Mouse (Mus musculus): Measurements from ENCODE around the gene Sp3. TPM values are rescaled to one million over a fixed set of nuclear protein-coding genes. Genes with fewer than 3 reads are reported as not detected.

Gene Sp3
- polyA plus RNA-seq, 1 experiment = 8.8 TPM

DNA sequence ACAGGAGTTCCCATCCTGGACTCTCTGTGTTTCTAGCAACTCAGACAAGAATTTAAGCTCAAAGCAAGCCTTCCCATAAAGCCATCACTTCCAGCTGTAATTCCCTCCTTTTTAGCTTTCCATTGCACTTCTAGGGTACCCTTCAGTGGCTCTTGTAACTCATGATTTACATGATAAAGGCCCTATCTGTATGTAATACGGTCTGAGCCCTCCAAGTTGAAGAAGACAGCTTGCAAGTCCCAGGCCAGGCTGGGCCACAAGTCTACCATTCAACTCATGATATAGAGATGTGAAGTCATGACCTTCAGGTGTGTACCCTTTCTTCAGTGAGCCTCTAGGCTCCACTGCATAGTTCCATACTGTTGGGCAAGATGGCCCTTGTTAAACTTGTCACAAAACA lies 5.3 kb upstream of the Sp3 start:
- Histone ChIP-seq H3ac (ENCODE audit: control insufficient read depth, insufficient read length, low read depth) (no peak overlapping the region), H3K36me3 (ENCODE audit: control insufficient read depth, insufficient read depth) (no peaks in the 10 kb centered on the region), H3K79me2 (ENCODE audit: control insufficient read depth, insufficient read depth) (peaks cover 13% of the 10 kb centered on the region), H3K4me3 (ENCODE audit: insufficient read depth, poor library complexity, severe bottlenecking) (no peak overlapping the region), H3K79me3 (ENCODE audit: low read depth) (no peaks in the 10 kb centered on the region), H3K27me3 (ENCODE audit: control insufficient read depth, insufficient read depth, insufficient read length) (no peaks in the 10 kb centered on the region)
- TF ChIP-seq CEBPB (IDR thresholded peaks at IDR 0.05; ENCODE audit: low read depth) (no peak), MYOD1 (IDR thresholded peaks at IDR 0.05; ENCODE audit: control insufficient read depth, insufficient read length, low read depth) (no peak), CTCF (IDR thresholded peaks at IDR 0.05; ENCODE audit: control insufficient read depth, insufficient read depth, insufficient read length) (no peak), MYOG (IDR thresholded peaks at IDR 0.05; ENCODE audit: control insufficient read depth, extremely low read depth, insufficient read length) (no peak), USF1 (IDR thresholded peaks at IDR 0.05; ENCODE audit: low read depth) (no peak), MAX (IDR thresholded peaks at IDR 0.05) (no peak), FOSL1 (IDR thresholded peaks at IDR 0.05; ENCODE audit: insufficient read depth, low read length, poor library complexity, severe bottlenecking) (no peak)

DNA sequence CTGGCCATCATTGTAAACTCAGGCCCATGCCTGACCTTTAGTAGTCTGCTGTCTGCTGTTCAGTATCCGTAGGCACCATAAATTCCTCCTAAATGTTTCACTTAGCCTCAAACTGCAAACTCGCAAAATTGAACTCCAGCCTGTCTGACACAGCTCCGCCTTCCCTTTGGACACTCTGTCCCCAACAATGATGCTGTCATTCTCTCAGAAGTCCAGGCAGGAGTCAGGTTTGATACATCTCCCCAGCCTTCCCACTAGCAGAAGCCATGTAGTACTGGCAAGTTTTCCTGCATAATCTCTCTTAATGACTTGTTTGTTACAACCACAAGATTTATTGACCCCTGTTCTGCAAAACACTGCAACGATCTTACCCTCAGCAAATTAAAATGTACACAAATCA lies 4.6 kb upstream of the Sp3 start:
- H3K36me3 ChIP-seq (ENCODE audit: control insufficient read depth, insufficient read depth) = no peaks in the 10 kb centered on the region
- TF ChIP-seq USF1 (IDR thresholded peaks at IDR 0.05; ENCODE audit: low read depth) (no peak), MAX (IDR thresholded peaks at IDR 0.05) (no peak), FOSL1 (IDR thresholded peaks at IDR 0.05; ENCODE audit: insufficient read depth, low read length, poor library complexity, severe bottlenecking) (no peak), CTCF (IDR thresholded peaks at IDR 0.05; ENCODE audit: control insufficient read depth, insufficient read depth, insufficient read length) (no peak), MYOG (IDR thresholded peaks at IDR 0.05; ENCODE audit: control insufficient read depth, extremely low read depth, insufficient read length) (no peak), CEBPB (IDR thresholded peaks at IDR 0.05; ENCODE audit: low read depth) (no peak), MYOD1 (IDR thresholded peaks at IDR 0.05; ENCODE audit: control insufficient read depth, insufficient read length, low read depth) (no peak)
- H3K79me2 ChIP-seq (ENCODE audit: control insufficient read depth, insufficient read depth) = peaks cover 13% of the 10 kb centered on the region
- no peak overlapping the region for H3ac ChIP-seq (ENCODE audit: control insufficient read depth, insufficient read length, low read depth)
- H3K27me3 ChIP-seq (ENCODE audit: control insufficient read depth, insufficient read depth, insufficient read length) = no peaks in the 10 kb centered on the region
- H3K4me3 ChIP-seq (ENCODE audit: insufficient read depth, poor library complexity, severe bottlenecking) = no peak overlapping the region
- no peaks in the 10 kb centered on the region for H3K79me3 ChIP-seq (ENCODE audit: low read depth)

DNA sequence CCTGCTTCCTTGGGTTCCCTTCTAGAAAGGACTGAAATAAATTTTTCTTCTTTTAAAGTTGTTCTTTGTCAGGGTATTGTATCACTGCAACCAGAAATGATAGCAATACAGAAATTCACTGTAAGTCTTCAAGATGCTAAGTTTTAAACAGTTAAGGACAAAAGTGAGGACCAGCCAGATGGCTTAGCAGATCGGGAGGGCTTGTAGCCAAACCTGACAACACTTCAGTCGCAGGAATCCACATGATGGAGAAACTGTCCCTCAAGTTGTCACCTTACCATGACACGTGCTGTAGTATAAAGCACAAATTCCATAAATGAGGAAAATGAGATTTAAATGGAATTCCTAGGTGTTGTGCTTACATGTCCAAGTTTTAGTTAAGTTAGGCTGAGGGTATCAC lies 3.0 kb upstream of the Sp3 start:
- TF ChIP-seq CEBPB (IDR thresholded peaks at IDR 0.05; ENCODE audit: low read depth) (no peak), MYOD1 (IDR thresholded peaks at IDR 0.05; ENCODE audit: control insufficient read depth, insufficient read length, low read depth) (no peak), MYOG (IDR thresholded peaks at IDR 0.05; ENCODE audit: control insufficient read depth, extremely low read depth, insufficient read length) (no peak), MAX (IDR thresholded peaks at IDR 0.05) (no peak), FOSL1 (IDR thresholded peaks at IDR 0.05; ENCODE audit: insufficient read depth, low read length, poor library complexity, severe bottlenecking) (no peak), USF1 (IDR thresholded peaks at IDR 0.05; ENCODE audit: low read depth) (no peak), CTCF (IDR thresholded peaks at IDR 0.05; ENCODE audit: control insufficient read depth, insufficient read depth, insufficient read length) (no peak)
- Histone ChIP-seq H3K36me3 (ENCODE audit: control insufficient read depth, insufficient read depth) (no peaks in the 10 kb centered on the region), H3K79me2 (ENCODE audit: control insufficient read depth, insufficient read depth) (peaks cover 18% of the 10 kb centered on the region), H3K79me3 (ENCODE audit: low read depth) (peaks cover 4% of the 10 kb centered on the region), H3K4me3 (ENCODE audit: insufficient read depth, poor library complexity, severe bottlenecking) (no peak overlapping the region), H3K27me3 (ENCODE audit: control insufficient read depth, insufficient read depth, insufficient read length) (no peaks in the 10 kb centered on the region), H3ac (ENCODE audit: control insufficient read depth, insufficient read length, low read depth) (no peak overlapping the region)

DNA sequence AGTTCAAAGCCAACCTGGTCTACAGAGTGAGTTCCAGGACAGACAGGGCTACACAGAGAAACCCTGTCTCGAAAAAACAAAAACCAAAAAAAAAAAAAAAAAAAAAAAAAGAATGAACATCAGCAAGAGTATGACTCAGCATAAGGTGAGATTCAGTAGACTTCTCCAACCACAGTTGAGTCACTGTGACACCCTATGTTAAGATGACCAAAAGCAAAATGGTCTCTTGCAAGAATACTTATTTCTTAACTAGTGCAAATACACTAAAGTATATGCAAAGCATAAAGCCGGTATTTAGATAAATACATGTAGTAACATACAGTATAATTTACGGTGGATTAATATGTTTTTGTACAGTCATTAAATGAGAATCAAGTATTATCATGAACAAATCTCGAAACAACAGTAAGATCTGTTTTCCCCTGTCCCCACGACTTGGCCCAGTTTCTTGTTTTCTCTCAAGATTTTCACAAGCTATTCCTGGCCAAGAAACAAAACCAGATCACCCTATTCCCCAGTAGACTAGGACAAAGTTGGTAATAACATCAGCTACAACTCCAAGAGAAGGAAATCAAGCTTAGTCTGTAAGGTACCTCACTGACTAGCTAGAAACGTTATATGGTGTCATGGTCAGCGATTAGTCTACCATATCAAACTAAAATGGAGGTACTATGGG lies 2.0 kb upstream of the Sp3 start:
- Histone ChIP-seq H3K27me3 (ENCODE audit: control insufficient read depth, insufficient read depth, insufficient read length) (no peaks in the 10 kb centered on the region), H3ac (ENCODE audit: control insufficient read depth, insufficient read length, low read depth) (no peak overlapping the region), H3K79me3 (ENCODE audit: low read depth) (peaks cover 13% of the 10 kb centered on the region), H3K79me2 (ENCODE audit: control insufficient read depth, insufficient read depth) (peaks cover 27% of the 10 kb centered on the region), H3K4me3 (ENCODE audit: insufficient read depth, poor library complexity, severe bottlenecking) (no peak overlapping the region), H3K36me3 (ENCODE audit: control insufficient read depth, insufficient read depth) (no peaks in the 10 kb centered on the region)
- TF ChIP-seq FOSL1 (IDR thresholded peaks at IDR 0.05; ENCODE audit: insufficient read depth, low read length, poor library complexity, severe bottlenecking) = no peak
- TF ChIP-seq MAX (IDR thresholded peaks at IDR 0.05) = no peak
- TF ChIP-seq CEBPB (IDR thresholded peaks at IDR 0.05; ENCODE audit: low read depth) = no peak
- TF ChIP-seq MYOD1 (IDR thresholded peaks at IDR 0.05; ENCODE audit: control insufficient read depth, insufficient read length, low read depth) = no peak
- no peak for TF ChIP-seq USF1 (IDR thresholded peaks at IDR 0.05; ENCODE audit: low read depth)
- no peak for TF ChIP-seq CTCF (IDR thresholded peaks at IDR 0.05; ENCODE audit: control insufficient read depth, insufficient read depth, insufficient read length)
- no peak for TF ChIP-seq MYOG (IDR thresholded peaks at IDR 0.05; ENCODE audit: control insufficient read depth, extremely low read depth, insufficient read length)

DNA sequence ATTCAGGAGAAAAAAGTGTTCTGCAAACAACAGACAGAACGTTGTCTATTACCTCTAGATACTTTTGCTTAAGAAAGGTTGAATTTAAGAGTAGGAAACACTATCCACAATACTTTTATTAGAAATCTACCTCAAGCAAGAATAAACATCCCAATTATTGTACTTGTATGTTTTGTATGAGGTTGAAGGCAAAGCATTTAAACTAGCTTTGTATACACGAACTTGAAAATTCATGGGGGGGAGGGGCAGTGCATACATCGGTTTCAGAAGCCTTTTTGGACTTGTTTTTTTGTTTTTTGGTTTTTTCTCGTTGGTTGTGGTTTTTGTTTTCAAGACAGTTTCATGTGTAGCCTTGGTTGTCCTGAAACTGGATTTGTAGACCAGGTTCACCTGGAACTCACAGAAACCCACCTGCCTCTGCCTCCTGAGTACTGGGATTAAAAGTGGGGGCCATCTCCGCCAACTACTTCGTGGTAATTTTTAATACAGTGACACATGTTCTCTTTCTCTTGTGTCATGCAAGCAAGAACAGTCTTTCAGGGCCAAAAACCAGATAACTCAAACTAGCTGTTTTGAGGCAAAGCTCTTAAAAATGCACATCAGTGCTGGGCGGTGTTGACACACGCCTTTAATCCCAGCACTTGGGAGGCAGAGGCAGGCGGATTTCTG lies 1.3 kb upstream of the Sp3 start:
- Histone ChIP-seq H3K79me2 (ENCODE audit: control insufficient read depth, insufficient read depth) (peaks cover 34% of the 10 kb centered on the region), H3K27me3 (ENCODE audit: control insufficient read depth, insufficient read depth, insufficient read length) (no peaks in the 10 kb centered on the region), H3K36me3 (ENCODE audit: control insufficient read depth, insufficient read depth) (peaks cover 2% of the 10 kb centered on the region), H3ac (ENCODE audit: control insufficient read depth, insufficient read length, low read depth) (no peak overlapping the region), H3K79me3 (ENCODE audit: low read depth) (peaks cover 19% of the 10 kb centered on the region), H3K4me3 (ENCODE audit: insufficient read depth, poor library complexity, severe bottlenecking) (no peak overlapping the region)
- no peak for TF ChIP-seq FOSL1 (IDR thresholded peaks at IDR 0.05; ENCODE audit: insufficient read depth, low read length, poor library complexity, severe bottlenecking)
- TF ChIP-seq MYOD1 (IDR thresholded peaks at IDR 0.05; ENCODE audit: control insufficient read depth, insufficient read length, low read depth) = no peak
- TF ChIP-seq CTCF (IDR thresholded peaks at IDR 0.05; ENCODE audit: control insufficient read depth, insufficient read depth, insufficient read length) = no peak
- TF ChIP-seq MAX (IDR thresholded peaks at IDR 0.05) = no peak
- TF ChIP-seq MYOG (IDR thresholded peaks at IDR 0.05; ENCODE audit: control insufficient read depth, extremely low read depth, insufficient read length) = no peak
- TF ChIP-seq USF1 (IDR thresholded peaks at IDR 0.05; ENCODE audit: low read depth) = no peak
- TF ChIP-seq CEBPB (IDR thresholded peaks at IDR 0.05; ENCODE audit: low read depth) = no peak

Measured in C2C12 (cell line).